Mouse (Mus musculus) intestine, postnatal 0 days (tissue): Measurements from ENCODE around the gene Tcf15. TPM values are rescaled to one million over a fixed set of nuclear protein-coding genes. Genes with fewer than 3 reads are reported as not detected.

Experiments
- ATAC-seq: fragments of 200-750 bp; cut with Nextera tagmentation; 2 replicates; pipeline ENCODE4 v1.8.0; 2017; ENCODE audit warnings: mild to moderate bottlenecking, moderate TSS enrichment, moderate library complexity
- H3K27ac ChIP-seq: fragments of 300-500 bp; sonication (generic); 2 replicates; pipeline ENCODE4 v1.5.1; 2014; ENCODE audit warnings: mild to moderate bottlenecking, low read depth, low read length, moderate library complexity
- H3K27me3 ChIP-seq: fragments of 300-500 bp; sonication (generic); replicated peaks from 2 replicates; pipeline ENCODE4 v1.6.1; 2014; ENCODE audit warnings: low read length, mixed read lengths; ENCODE audit not compliant: control insufficient read depth, insufficient read depth
- H3K36me3 ChIP-seq: fragments of 300-500 bp; sonication (generic); 2 replicates; pipeline ENCODE4 v1.6.1; 2014; ENCODE audit warnings: mild to moderate bottlenecking, moderate library complexity; ENCODE audit not compliant: control insufficient read depth, insufficient read depth
- H3K4me1 ChIP-seq: fragments of 300-500 bp; sonication (generic); replicated peaks from 2 replicates; pipeline ENCODE4 v1.6.1; 2014; ENCODE audit warnings: antibody characterized with exemption, low read length, mixed read lengths; ENCODE audit not compliant: control insufficient read depth, insufficient read depth
- H3K4me2 ChIP-seq: fragments of 300-500 bp; sonication (generic); replicated peaks from 2 replicates; pipeline ENCODE4 v1.6.1; 2014; ENCODE audit warnings: low read depth, mild to moderate bottlenecking, moderate library complexity
- H3K4me3 ChIP-seq: fragments of 300-500 bp; sonication (generic); 2 replicates; pipeline ENCODE4 v1.5.1; 2014; ENCODE audit warnings: low read depth, low read length
- H3K9ac ChIP-seq: fragments of 300-500 bp; sonication (generic); 2 replicates; pipeline ENCODE4 v1.6.1; 2014; ENCODE audit warnings: mild to moderate bottlenecking, low read depth, low read length
- H3K9me3 ChIP-seq: fragments of 300-500 bp; sonication (generic); 2 replicates; pipeline ENCODE4 v1.6.1; 2016; ENCODE audit warnings: mixed run types; ENCODE audit not compliant: control insufficient read depth
- CTCF ChIP-seq: sonication (generic); IDR thresholded peaks from 2 replicates; pipeline ENCODE4 v1.5.1; 2016; ENCODE audit warnings: low read depth, mild to moderate bottlenecking, control low read depth, antibody characterized with exemption, moderate library complexity
- WGBS: fragments of 180-500 bp; shearing (Covaris S2); extraction: QIAGEN DNeasy Blood & Tissue Kit; methylation state at CpG from one replicate; pipeline ENCODE4 v1.1.7; 2014; 5-methylcytosine and 5-hydroxymethylcytosine counted together
- polyA plus RNA-seq: library from polyadenylated mRNA; unstranded; fragments of >200 nt; fragmentation: Nextera tagmentation; extraction: Ambion mirVana; gene quantifications from 2 replicates; pipeline ENCODE4 v1.2.1, GENCODE M21; 2015

Tcf15 gene
- polyA plus RNA-seq, 1 experiment from 2014 or later, result 3.2 TPM

GRCm38 (mm10) chr2:152192591-152193345 lies 49.4 kb downstream of the Tcf15 start:
- no peaks in the 10 kb centered on the region for H3K27me3 ChIP-seq
- no peak overlapping the region for H3K4me3 ChIP-seq
- H3K27ac ChIP-seq, result no peak overlapping the region
- H3K9me3 ChIP-seq, result no peaks in the 10 kb centered on the region
- no peaks in the 10 kb centered on the region for H3K4me1 ChIP-seq
- 66% methylated on average over 13 of the region's 13 CpGs for WGBS
- no peak overlapping the region for H3K9ac ChIP-seq
- no peak for ATAC-seq
- no peak overlapping the region for H3K4me2 ChIP-seq
- no peaks in the 10 kb centered on the region for H3K36me3 ChIP-seq
- TF ChIP-seq CTCF, result no peak

GRCm38 (mm10) chr2:152193346-152193710 lies 50.0 kb downstream of the Tcf15 start:
- no peak overlapping the region for H3K9ac ChIP-seq
- H3K27ac ChIP-seq, result no peak overlapping the region
- ATAC-seq, result no peak
- no peaks in the 10 kb centered on the region for H3K27me3 ChIP-seq
- H3K4me3 ChIP-seq, result no peak overlapping the region
- TF ChIP-seq CTCF, result no peak
- no peak overlapping the region for H3K4me2 ChIP-seq
- H3K4me1 ChIP-seq, result no peaks in the 10 kb centered on the region
- 71% methylated on average over 7 of the region's 7 CpGs for WGBS
- no peaks in the 10 kb centered on the region for H3K9me3 ChIP-seq
- H3K36me3 ChIP-seq, result no peaks in the 10 kb centered on the region

- WGBS, result 94% methylated on average over 2 of the region's 2 CpGs
- Histone ChIP-seq H3K27ac (no peak overlapping the region), H3K9ac (no peak overlapping the region), H3K36me3 (no peaks in the 10 kb centered on the region), H3K4me2 (no peak overlapping the region), H3K4me3 (no peak overlapping the region), H3K9me3 (no peaks in the 10 kb centered on the region), H3K4me1 (no peaks in the 10 kb centered on the region), H3K27me3 (no peaks in the 10 kb centered on the region)
- TF ChIP-seq CTCF, result no peak
- ATAC-seq, result no peak
These were observed 51.2 kb downstream of the Tcf15 start for GRCm38 (mm10) chr2:152194586-152194985.

- no peak overlapping the region for H3K4me2 ChIP-seq
- H3K27ac ChIP-seq, result no peak overlapping the region
- no peak for ATAC-seq
- H3K4me1 ChIP-seq, result no peaks in the 10 kb centered on the region
- no peak overlapping the region for H3K9ac ChIP-seq
- TF ChIP-seq CTCF, result no peak
- H3K9me3 ChIP-seq, result no peaks in the 10 kb centered on the region
- no peak overlapping the region for H3K4me3 ChIP-seq
- H3K36me3 ChIP-seq, result no peaks in the 10 kb centered on the region
- H3K27me3 ChIP-seq, result no peaks in the 10 kb centered on the region
- 34% methylated on average over 3 of the region's 3 CpGs for WGBS
These were observed 53.5 kb downstream of the Tcf15 start for GRCm38 (mm10) chr2:152196896-152197295.

- Histone ChIP-seq H3K27me3 (no peaks in the 10 kb centered on the region), H3K36me3 (no peaks in the 10 kb centered on the region), H3K4me1 (no peaks in the 10 kb centered on the region), H3K4me2 (no peak overlapping the region), H3K9ac (no peak overlapping the region), H3K4me3 (no peak overlapping the region), H3K9me3 (no peaks in the 10 kb centered on the region), H3K27ac (no peak overlapping the region)
- peak; percentile 94 for TF ChIP-seq CTCF
- ATAC-seq, result 0 out of 2 replicates have a peak, but pooled peaks have one; percentile 45
- 43% methylated on average over 10 of the region's 10 CpGs for WGBS
These were observed 53.9 kb downstream of the Tcf15 start for GRCm38 (mm10) chr2:152197301-152197712.

Other genes starting within 250 kb of the Tcf15 start
- gene Angpt4, start 232.4 kb upstream of the Tcf15 start, polyA plus RNA-seq, result 0.18 and 0.27 TPM in 2 replicates
- 14.5 and 14.9 TPM in 2 replicates for gene Fam110a, start 163.3 kb upstream of the Tcf15 start, polyA plus RNA-seq
- 15.7 and 15.8 TPM in 2 replicates for gene Slc52a3, start 147.1 kb upstream of the Tcf15 start, polyA plus RNA-seq
- gene Scrt2, start 62.0 kb upstream of the Tcf15 start, polyA plus RNA-seq, result not detected in 2 replicates
- gene Srxn1, start 38.0 kb upstream of the Tcf15 start, polyA plus RNA-seq, result 102 and 104 TPM in 2 replicates
- 74.7 and 83.2 TPM in 2 replicates for gene Csnk2a1, start 83.3 kb downstream of the Tcf15 start, polyA plus RNA-seq
- 35.2 and 40.3 TPM in 2 replicates for gene Tbc1d20, start 150.3 kb downstream of the Tcf15 start, polyA plus RNA-seq
- 44.9 and 50.3 TPM in 2 replicates for gene Rbck1, start 189.1 kb downstream of the Tcf15 start, polyA plus RNA-seq
- gene Trib3, start 200.5 kb downstream of the Tcf15 start, polyA plus RNA-seq, result 2.5 and 2.9 TPM in 2 replicates
- 4.1 and 4.7 TPM in 2 replicates for gene Nrsn2, start 233.1 kb downstream of the Tcf15 start, polyA plus RNA-seq